Mouse (Mus musculus): Measurements from ENCODE around the gene Igsf8.

GRCm38 (mm10) chr1:172213771-172214170 lies 47.7 kb upstream of the Igsf8 start:
- no peak for TF ChIP-seq MYOD1 (IDR thresholded peaks at IDR 0.05; ENCODE audit: control insufficient read depth, insufficient read length, low read depth)
- TF ChIP-seq CTCF (IDR thresholded peaks at IDR 0.05; ENCODE audit: control insufficient read depth, insufficient read depth, insufficient read length) = no peak
- TF ChIP-seq USF1 (IDR thresholded peaks at IDR 0.05; ENCODE audit: low read depth) = no peak
- TF ChIP-seq MAX (IDR thresholded peaks at IDR 0.05) = no peak
- TF ChIP-seq MYOG (IDR thresholded peaks at IDR 0.05; ENCODE audit: control insufficient read depth, extremely low read depth, insufficient read length) = no peak
- no peak for TF ChIP-seq CEBPB (IDR thresholded peaks at IDR 0.05; ENCODE audit: low read depth)
- TF ChIP-seq FOSL1 (IDR thresholded peaks at IDR 0.05; ENCODE audit: insufficient read depth, low read length, poor library complexity, severe bottlenecking) = no peak

Data from C2C12 (cell line).